Mouse (Mus musculus): ENCODE results near the gene Patj.
"Not testable (repeated sequence)": the region's sequence is repeated elsewhere in the genome, so short reads cannot be mapped to it uniquely, and the experiment has no call there.

Gene Patj

GRCm38 (mm10) chr4:98567457-98567856 lies 171.9 kb downstream of the Patj start:
- DNase-seq (ENCODE audit: low read depth, low spot score) = no peak

GRCm38 (mm10) chr4:98569904-98570303 lies 174.3 kb downstream of the Patj start:
- no peak for DNase-seq (ENCODE audit: low read depth, low spot score)

- no peak for DNase-seq (ENCODE audit: low read depth, low spot score)
These were observed 181.7 kb downstream of the Patj start for GRCm38 (mm10) chr4:98577275-98577674.

GRCm38 (mm10) chr4:98577957-98578541 lies 182.5 kb downstream of the Patj start:
- DNase-seq (ENCODE audit: low read depth, low spot score) = no peak

GRCm38 (mm10) chr4:98581456-98581855 lies 185.9 kb downstream of the Patj start:
- no peak for DNase-seq (ENCODE audit: low read depth, low spot score)

GRCm38 (mm10) chr4:98584023-98584422 lies 188.4 kb downstream of the Patj start:
- no peak for DNase-seq (ENCODE audit: low read depth, low spot score)

- DNase-seq (ENCODE audit: low read depth, low spot score) = no peak
These were observed 190.7 kb downstream of the Patj start for GRCm38 (mm10) chr4:98586303-98586702.

- DNase-seq (ENCODE audit: low read depth, low spot score) = no peak
These were observed 192.1 kb downstream of the Patj start for GRCm38 (mm10) chr4:98587686-98588085.

GRCm38 (mm10) chr4:98593961-98594360 lies 198.4 kb downstream of the Patj start:
- DNase-seq (ENCODE audit: low read depth, low spot score) = no peak

- DNase-seq (ENCODE audit: low read depth, low spot score) = no peak
These were observed 203.0 kb downstream of the Patj start for GRCm38 (mm10) chr4:98598546-98598971.

GRCm38 (mm10) chr4:98599358-98599757 lies 203.8 kb downstream of the Patj start:
- no peak for DNase-seq (ENCODE audit: low read depth, low spot score)

GRCm38 (mm10) chr4:98603131-98603530 lies 207.5 kb downstream of the Patj start:
- DNase-seq (ENCODE audit: low read depth, low spot score) = no peak

GRCm38 (mm10) chr4:98610501-98610900 lies 214.9 kb downstream of the Patj start:
- DNase-seq (ENCODE audit: low read depth, low spot score) = no peak

- DNase-seq (ENCODE audit: low read depth, low spot score) = no peak
These were observed 218.8 kb downstream of the Patj start for GRCm38 (mm10) chr4:98614395-98614794.

- DNase-seq (ENCODE audit: low read depth, low spot score) = no peak
These were observed 223.6 kb downstream of the Patj start for GRCm38 (mm10) chr4:98619199-98619598.

- DNase-seq (ENCODE audit: low read depth, low spot score) = no peak
These were observed 225.6 kb downstream of the Patj start for GRCm38 (mm10) chr4:98620986-98621784.

GRCm38 (mm10) chr4:98622180-98622579 lies 226.6 kb downstream of the Patj start:
- no peak for DNase-seq (ENCODE audit: low read depth, low spot score)

GRCm38 (mm10) chr4:98622996-98623673 lies 227.6 kb downstream of the Patj start:
- DNase-seq (ENCODE audit: low read depth, low spot score) = no peak

- DNase-seq (ENCODE audit: low read depth, low spot score) = no peak
These were observed 232.7 kb downstream of the Patj start for GRCm38 (mm10) chr4:98628286-98628685.

GRCm38 (mm10) chr4:98629217-98629616 lies 233.6 kb downstream of the Patj start:
- DNase-seq (ENCODE audit: low read depth, low spot score) = not testable (repeated sequence)

GRCm38 (mm10) chr4:98635140-98635837 lies 239.7 kb downstream of the Patj start:
- DNase-seq (ENCODE audit: low read depth, low spot score) = no peak

GRCm38 (mm10) chr4:98638731-98639130 lies 243.1 kb downstream of the Patj start:
- DNase-seq (ENCODE audit: low read depth, low spot score) = no peak

All from R1 (cell line).